Mouse (Mus musculus): ENCODE measurements around the gene Chd1l.
A peak's percentile ranks its signal among the peaks of the same experiment; 100 is the strongest.

Gene Chd1l

GRCm38 (mm10) chr3:97524835-97525234 is 85.2 kb downstream of the Chd1l start:
- peak; percentile 76 for DNase-seq (ENCODE audit: low read depth, low spot score)

GRCm38 (mm10) chr3:97521946-97522731 is 87.9 kb downstream of the Chd1l start:
- no peak for DNase-seq (ENCODE audit: low read depth, low spot score)

- DNase-seq (ENCODE audit: low read depth, low spot score) = no peak
These were observed 90.1 kb downstream of the Chd1l start for GRCm38 (mm10) chr3:97519883-97520282.

GRCm38 (mm10) chr3:97512296-97512695 is 97.7 kb downstream of the Chd1l start:
- no peak for DNase-seq (ENCODE audit: low read depth, low spot score)
